Mouse (Mus musculus) gonadal fat pad, adult 2 months (tissue): Measurements from ENCODE around the gene Epha10. TPM values are rescaled to one million over a fixed set of nuclear protein-coding genes. Genes with fewer than 3 reads are reported as not detected.

ENCODE experiments used
- DNase-seq: peaks from one replicate; pipeline ENCODE4 v3.0.0-alpha.2; 2012; ENCODE audit warnings: low read depth
- polyA plus RNA-seq: library from polyadenylated mRNA; depleted of rRNA; stranded (reverse); fragments of >200 nt; gene quantifications from 2 replicates; pipeline ENCODE4 v1.2.3, GENCODE M21; 2012; rRNA removed

Epha10 gene
- polyA plus RNA-seq: 0.04 TPM in 1 of 2 replicates, not detected in the other

GRCm38 (mm10) chr4:124880599-124880998 lies at the start of gene Epha10:
TSS of gene Epha10 (plus strand) at chr4:124880899.
- no peak for DNase-seq

GRCm38 (mm10) chr4:124832796-124833195 lies 47.9 kb upstream of the Epha10 start:
- DNase-seq: no peak

GRCm38 (mm10) chr4:124838035-124838700 lies 42.5 kb upstream of the Epha10 start:
- no peak for DNase-seq

GRCm38 (mm10) chr4:124840998-124841397 lies 39.7 kb upstream of the Epha10 start:
- DNase-seq: no peak

GRCm38 (mm10) chr4:124843493-124843892 lies 37.2 kb upstream of the Epha10 start:
- DNase-seq: no peak

GRCm38 (mm10) chr4:124847573-124847972 lies 33.1 kb upstream of the Epha10 start:
- no peak for DNase-seq

GRCm38 (mm10) chr4:124849631-124850260 lies 31.0 kb upstream of the Epha10 start:
- no peak for DNase-seq

GRCm38 (mm10) chr4:124850261-124850913 lies 30.3 kb upstream of the Epha10 start, which contains the start of gene Yrdc:
TSS of gene Yrdc (plus strand) at chr4:124850679.
- DNase-seq: no peak

GRCm38 (mm10) chr4:124850933-124851658 lies 29.6 kb upstream of the Epha10 start, which contains the start of gene 1110065P20Rik:
TSS of gene 1110065P20Rik (minus strand) at chr4:124851196.
- DNase-seq: no peak

- DNase-seq: no peak
These were observed 24.4 kb upstream of the Epha10 start for GRCm38 (mm10) chr4:124856294-124856693.

- DNase-seq: no peak
These were observed 22.3 kb upstream of the Epha10 start for GRCm38 (mm10) chr4:124858370-124858769.

- no peak for DNase-seq
These were observed 20.3 kb upstream of the Epha10 start for GRCm38 (mm10) chr4:124860446-124860845.

GRCm38 (mm10) chr4:124861283-124862188 lies 19.2 kb upstream of the Epha10 start, which contains the start of gene Maneal:
TSS of gene Maneal (minus strand) at chr4:124862171.
- no peak for DNase-seq

- no peak for DNase-seq
These were observed 8.0 kb upstream of the Epha10 start for GRCm38 (mm10) chr4:124872719-124873118.

GRCm38 (mm10) chr4:124881341-124881908 lies 726 bp downstream of the Epha10 start:
- DNase-seq: no peak

- DNase-seq: no peak
These were observed 1.5 kb downstream of the Epha10 start for GRCm38 (mm10) chr4:124882151-124882729.

GRCm38 (mm10) chr4:124888702-124889101 lies 8.0 kb downstream of the Epha10 start:
- DNase-seq: no peak

- DNase-seq: no peak
These were observed 9.2 kb downstream of the Epha10 start for GRCm38 (mm10) chr4:124889935-124890334.

GRCm38 (mm10) chr4:124890831-124891230 lies 10.1 kb downstream of the Epha10 start:
- DNase-seq: no peak

- DNase-seq: no peak
These were observed 13.1 kb downstream of the Epha10 start for GRCm38 (mm10) chr4:124893769-124894168.
